Mouse (Mus musculus) kidney, embryonic 14.5 days (tissue): ENCODE results near the gene Tnfrsf26. TPM values are rescaled to one million over a fixed set of nuclear protein-coding genes. Genes with fewer than 3 reads are reported as not detected.
A peak's percentile ranks its signal among the peaks of the same experiment; 100 is the strongest.

Experiments
- ATAC-seq: fragments of 200-750 bp; cut with Nextera tagmentation; 2 replicates; pipeline ENCODE4 v1.8.0; 2017; ENCODE audit warnings: moderate number of reproducible peaks, mild to moderate bottlenecking, moderate TSS enrichment, moderate library complexity; ENCODE audit not compliant: low FRiP score, low TSS enrichment
- H3K27ac ChIP-seq: fragments of 300-500 bp; sonication (generic); 2 replicates; pipeline ENCODE4 v1.5.1; 2014; ENCODE audit warnings: low read depth, mild to moderate bottlenecking, low read length, moderate library complexity, mixed read lengths
- H3K27me3 ChIP-seq: fragments of 300-500 bp; sonication (generic); 2 replicates; pipeline ENCODE4 v1.6.1; 2014; ENCODE audit warnings: mild to moderate bottlenecking, low read length; ENCODE audit not compliant: control insufficient read depth, insufficient read depth
- H3K36me3 ChIP-seq: fragments of 300-500 bp; sonication (generic); 2 replicates; pipeline ENCODE4 v1.6.1; 2014; ENCODE audit warnings: low read length, mixed read lengths; ENCODE audit not compliant: control insufficient read depth, insufficient read depth
- H3K4me1 ChIP-seq: fragments of 300-500 bp; sonication (generic); 2 replicates; pipeline ENCODE4 v1.6.1; 2014; ENCODE audit warnings: low read length, mixed read lengths; ENCODE audit not compliant: control insufficient read depth, insufficient read depth
- H3K4me2 ChIP-seq: fragments of 300-500 bp; sonication (generic); replicated peaks from 2 replicates; pipeline ENCODE4 v1.6.1; 2014; ENCODE audit warnings: low read depth, mild to moderate bottlenecking, low read length
- H3K4me3 ChIP-seq: fragments of 300-500 bp; sonication (generic); 2 replicates; pipeline ENCODE4 v1.5.1; 2014; ENCODE audit warnings: mild to moderate bottlenecking, low read length
- H3K9ac ChIP-seq: fragments of 300-500 bp; sonication (generic); 2 replicates; pipeline ENCODE4 v1.6.1; 2014; ENCODE audit warnings: low read depth, mild to moderate bottlenecking, low read length, moderate library complexity
- H3K9me3 ChIP-seq: fragments of 300-500 bp; sonication (generic); 2 replicates; pipeline ENCODE4 v1.6.1; 2016; ENCODE audit warnings: low read length; ENCODE audit not compliant: control insufficient read depth
- WGBS: fragments of 180-500 bp; shearing (Covaris S2); extraction: QIAGEN DNeasy Blood & Tissue Kit; methylation state at CpG from one replicate; pipeline ENCODE4 v1.1.7; 2014; 5-methylcytosine and 5-hydroxymethylcytosine counted together
- polyA plus RNA-seq: library from polyadenylated mRNA; unstranded; fragments of >200 nt; fragmentation: Nextera tagmentation; extraction: Ambion mirVana; gene quantifications from 2 replicates; pipeline ENCODE4 v1.2.1, GENCODE M21; 2014

Gene Tnfrsf26
- polyA plus RNA-seq, 1 experiment from 2014 or later: 0.69 TPM

DNA sequence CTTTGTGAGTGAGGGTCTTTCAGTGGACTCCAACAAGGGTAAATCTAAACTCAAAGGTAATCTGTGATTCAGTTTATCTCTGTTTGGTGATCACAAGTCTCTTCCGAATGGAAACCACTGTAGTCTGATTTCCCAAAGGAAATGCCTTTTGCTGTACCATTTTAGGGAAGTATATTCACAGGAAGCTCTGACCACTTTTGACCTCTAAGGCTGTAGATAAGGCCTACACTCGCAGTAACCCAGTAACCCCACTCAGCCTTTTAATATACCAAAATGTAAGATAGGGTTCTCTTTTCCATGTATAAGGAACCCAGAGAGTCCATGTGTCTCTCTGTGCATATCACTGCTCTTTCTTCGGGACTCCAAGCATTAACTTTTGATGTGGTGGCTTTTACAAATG lies 23.2 kb downstream of the Tnfrsf26 start:
- Histone ChIP-seq H3K9ac (no peak overlapping the region), H3K27me3 (no peaks in the 10 kb centered on the region), H3K4me2 (no peak overlapping the region), H3K36me3 (no peaks in the 10 kb centered on the region), H3K4me1 (no peaks in the 10 kb centered on the region), H3K9me3 (no peaks in the 10 kb centered on the region), H3K4me3 (no peak overlapping the region), H3K27ac (no peak overlapping the region)
- WGBS: 77% methylated on average over 3 of the region's 3 CpGs
- no peak for ATAC-seq

- no peaks in the 10 kb centered on the region for H3K27me3 ChIP-seq
- WGBS: 64% methylated on average over 2 of the region's 2 CpGs
- H3K9me3 ChIP-seq: no peaks in the 10 kb centered on the region
- H3K27ac ChIP-seq: no peak overlapping the region
- H3K4me2 ChIP-seq: no peak overlapping the region
- H3K36me3 ChIP-seq: no peaks in the 10 kb centered on the region
- no peaks in the 10 kb centered on the region for H3K4me1 ChIP-seq
- no peak for ATAC-seq
- H3K4me3 ChIP-seq: no peak overlapping the region
- no peak overlapping the region for H3K9ac ChIP-seq
Measured at GRCm38 (mm10) chr7:143604889-143605288, 23.6 kb downstream of the Tnfrsf26 start.

- Histone ChIP-seq H3K27ac (no peak overlapping the region), H3K9ac (no peak overlapping the region), H3K36me3 (no peaks in the 10 kb centered on the region), H3K4me3 (no peak overlapping the region), H3K9me3 (no peaks in the 10 kb centered on the region), H3K4me2 (no peak overlapping the region), H3K4me1 (peaks cover 8% of the 10 kb centered on the region), H3K27me3 (no peaks in the 10 kb centered on the region)
- ATAC-seq: no peak
- WGBS: 76% methylated on average over 2 of the region's 2 CpGs
Measured at GRCm38 (mm10) chr7:143601705-143602104, 26.8 kb downstream of the Tnfrsf26 start.

DNA sequence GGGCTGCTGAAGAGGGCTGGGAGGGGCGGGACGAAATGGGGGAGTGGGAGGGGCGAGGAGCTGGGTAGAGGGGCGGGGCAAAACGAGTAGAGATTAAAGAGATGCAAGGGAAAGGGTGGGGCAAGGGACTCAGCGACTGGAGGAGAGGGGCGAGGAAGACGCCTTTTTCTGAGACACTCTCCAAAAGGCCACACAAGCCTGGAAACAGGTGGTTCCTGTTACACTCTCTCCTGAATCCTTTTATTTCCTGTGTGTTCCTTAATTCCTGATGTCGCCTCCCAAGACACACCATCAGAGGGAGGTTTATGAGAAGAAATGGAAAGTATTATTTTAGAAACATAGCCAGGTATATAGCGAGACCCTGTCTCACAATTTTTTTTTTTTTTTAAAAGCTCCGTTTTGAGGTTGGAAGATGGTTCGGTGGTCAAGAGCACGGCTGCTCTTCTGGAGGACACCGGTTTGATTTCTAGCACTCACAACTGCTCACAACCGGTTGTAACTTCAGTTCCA lies 28.2 kb downstream of the Tnfrsf26 start:
- Histone ChIP-seq H3K27ac (no peak overlapping the region), H3K4me1 (peaks cover 8% of the 10 kb centered on the region), H3K9ac (no peak overlapping the region), H3K9me3 (no peaks in the 10 kb centered on the region), H3K36me3 (peaks cover 7% of the 10 kb centered on the region; the same call in 1 of the 2 replicates), H3K4me3 (peak overlapping the region; percentile 92), H3K4me2 (peak overlapping the region; percentile 91), H3K27me3 (no peaks in the 10 kb centered on the region)
- 6% methylated on average over 15 of the region's 15 CpGs for WGBS
- ATAC-seq: no peak

DNA sequence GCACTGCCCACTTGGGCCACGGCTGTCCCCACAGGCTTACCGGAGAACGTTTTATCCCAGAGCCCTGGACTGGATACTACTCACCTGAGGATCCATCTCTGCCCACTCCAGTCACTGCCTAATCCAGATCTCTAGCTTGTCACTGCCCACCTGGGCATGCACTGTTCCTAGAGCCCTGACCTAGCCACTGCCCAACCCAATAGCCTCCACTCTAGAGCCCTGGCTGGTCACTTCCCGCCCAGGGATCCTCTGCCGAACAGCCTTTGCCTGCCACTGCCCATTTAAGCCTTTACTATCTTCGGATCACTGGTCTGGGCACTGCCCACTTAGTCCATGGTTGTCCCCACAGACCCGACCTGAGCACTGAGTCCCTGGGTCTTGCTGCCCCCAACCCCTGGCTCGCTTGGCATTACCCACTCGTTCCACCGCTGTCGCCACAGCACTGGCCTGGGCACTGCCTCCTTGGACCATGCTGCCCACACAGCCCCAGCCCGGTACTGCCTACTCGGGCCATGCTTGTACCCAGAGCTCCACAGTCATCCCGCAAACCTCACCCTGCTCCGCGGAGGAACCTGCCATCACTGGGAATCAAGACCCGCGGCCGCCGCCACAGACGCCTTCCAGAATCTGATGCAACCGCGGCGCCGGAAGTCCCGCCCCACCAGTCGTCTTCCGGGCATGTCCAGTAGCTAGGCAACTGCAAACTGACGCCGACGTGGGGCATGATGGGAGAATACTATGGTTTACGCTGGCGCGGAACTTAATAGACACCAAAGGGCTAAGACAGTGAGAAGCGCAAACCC lies 28.9 kb downstream of the Tnfrsf26 start, which contains the start of gene Cars:
Gene Cars, minus strand, starts transcription at position 663 of the 803 bp plus-strand sequence.
- H3K27ac ChIP-seq: no peak within 1 kb of the TSS
- H3K9ac ChIP-seq: peak within 1 kb of the TSS; percentile 81
- peaks cover 8% of the 10 kb centered on the region for H3K4me1 ChIP-seq
- peak within 1 kb of the TSS; percentile 92 for H3K4me3 ChIP-seq
- no peaks in the 10 kb centered on the region for H3K9me3 ChIP-seq
- peak; percentile 99 for ATAC-seq
- peak within 1 kb of the TSS; percentile 91 for H3K4me2 ChIP-seq
- no peaks in the 10 kb centered on the region for H3K27me3 ChIP-seq
- H3K36me3 ChIP-seq: peaks cover 10% of the 10 kb centered on the region; the same call in 1 of the 2 replicates
- WGBS: 2% methylated on average over 35 of the region's 35 CpGs

DNA sequence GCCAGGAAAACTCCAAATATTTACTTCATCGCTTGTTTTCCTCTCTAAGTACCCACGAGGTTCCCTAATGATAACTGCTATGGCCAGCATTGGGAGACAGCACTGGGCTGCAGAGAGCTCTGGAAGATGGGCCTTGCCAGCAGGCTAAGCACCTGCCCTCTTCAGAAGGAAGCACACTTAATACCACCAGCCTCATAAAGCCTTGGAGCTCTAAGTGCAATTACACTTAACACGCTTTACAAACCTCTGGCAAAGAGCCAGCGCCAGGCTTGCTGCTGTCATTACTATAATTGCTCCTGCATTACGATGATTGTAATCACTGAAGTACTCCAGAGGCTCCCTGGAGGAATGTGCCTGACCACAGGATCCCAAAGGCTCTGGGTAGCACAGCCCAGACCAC lies 33.7 kb downstream of the Tnfrsf26 start:
- Histone ChIP-seq H3K27me3 (no peaks in the 10 kb centered on the region), H3K4me1 (peaks cover 8% of the 10 kb centered on the region), H3K4me3 (no peak overlapping the region), H3K27ac (no peak overlapping the region), H3K9ac (no peak overlapping the region), H3K4me2 (no peak overlapping the region), H3K9me3 (no peaks in the 10 kb centered on the region), H3K36me3 (peaks cover 34% of the 10 kb centered on the region; the same call in 1 of the 2 replicates)
- 58% methylated on average over 5 of the region's 5 CpGs for WGBS
- no peak for ATAC-seq

DNA sequence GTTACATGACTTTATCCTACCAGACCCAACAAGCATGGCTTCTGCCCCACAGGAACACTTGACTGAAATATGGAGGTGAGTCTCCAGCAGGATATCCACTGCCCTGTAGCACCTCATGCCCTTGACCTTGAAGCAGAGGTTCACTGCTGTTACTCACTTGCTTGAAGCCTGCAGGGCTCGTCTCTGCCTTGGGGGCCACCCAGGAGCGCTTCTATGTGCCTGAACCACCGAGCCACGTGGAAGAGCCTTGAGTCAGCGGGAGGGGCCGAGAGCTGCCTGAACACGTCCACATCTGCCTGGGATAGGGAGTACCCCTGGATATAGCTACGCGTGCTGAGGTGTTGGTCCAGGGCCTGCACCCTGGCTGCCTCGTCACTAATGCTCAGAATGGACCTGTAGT lies 36.3 kb downstream of the Tnfrsf26 start:
- H3K36me3 ChIP-seq: peaks cover 56% of the 10 kb centered on the region
- H3K4me1 ChIP-seq: no peaks in the 10 kb centered on the region
- WGBS: 95% methylated on average over 10 of the region's 10 CpGs

DNA sequence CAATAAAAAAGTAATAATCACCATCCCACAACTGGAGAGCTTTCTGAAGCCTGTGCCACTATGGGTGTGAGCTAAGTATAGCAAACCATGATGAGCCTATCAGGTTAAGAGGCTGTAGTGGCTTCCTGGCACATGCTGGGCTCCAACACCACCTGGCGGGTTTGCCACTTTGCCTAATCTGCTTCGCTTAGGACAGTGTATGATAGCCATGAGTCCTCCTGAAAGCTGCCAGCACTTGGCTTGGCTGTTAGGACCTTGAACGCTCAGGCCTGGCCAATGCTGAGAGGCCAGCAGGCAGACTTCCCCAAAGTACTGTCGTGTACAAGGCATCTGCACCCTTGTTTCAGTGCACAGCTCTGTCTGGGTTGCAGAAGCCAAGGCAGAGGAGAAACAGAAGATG lies 40.5 kb downstream of the Tnfrsf26 start:
- Histone ChIP-seq H3K9me3 (no peaks in the 10 kb centered on the region), H3K4me2 (no peak overlapping the region), H3K4me1 (no peaks in the 10 kb centered on the region), H3K27ac (no peak overlapping the region), H3K36me3 (peaks cover 84% of the 10 kb centered on the region), H3K4me3 (no peak overlapping the region), H3K9ac (no peak overlapping the region), H3K27me3 (no peaks in the 10 kb centered on the region)
- no peak for ATAC-seq
- WGBS: 90% methylated on average over 4 of the region's 4 CpGs

More for the DNA sequence above, 36.3 kb downstream of the Tnfrsf26 start:
- Histone ChIP-seq H3K27me3 (no peaks in the 10 kb centered on the region), H3K9ac (no peak overlapping the region), H3K4me3 (no peak overlapping the region), H3K4me2 (no peak overlapping the region), H3K9me3 (no peaks in the 10 kb centered on the region), H3K27ac (no peak overlapping the region)
- ATAC-seq: no peak

GRCm38 (mm10) chr7:143587586-143587985 lies 40.9 kb downstream of the Tnfrsf26 start:
- H3K4me3 ChIP-seq: no peak overlapping the region
- H3K9me3 ChIP-seq: no peaks in the 10 kb centered on the region
- H3K27me3 ChIP-seq: no peaks in the 10 kb centered on the region
- H3K4me2 ChIP-seq: no peak overlapping the region
- no peak overlapping the region for H3K27ac ChIP-seq
- no peaks in the 10 kb centered on the region for H3K4me1 ChIP-seq
- ATAC-seq: no peak
- no peak overlapping the region for H3K9ac ChIP-seq
- WGBS: 91% methylated on average over 5 of the region's 5 CpGs
- H3K36me3 ChIP-seq: peaks cover 84% of the 10 kb centered on the region
